Mouse (Mus musculus) E14TG2a.4 (cell line): ENCODE measurements around the gene Hspg2.

Experiments used
- CTCF ChIP-seq: conservative IDR thresholded peaks from 2 replicates; pipeline ENCODE4 v1.5.1; 2014; ENCODE audit warnings: low read length
- NANOG ChIP-seq: IDR thresholded peaks from 2 replicates; pipeline ENCODE4 v1.6.1; 2014; ENCODE audit warnings: borderline replicate concordance, low read length, mixed read lengths

GRCm38 (mm10) chr4:137520346-137520745 is 51.8 kb downstream of the Hspg2 start:
- TF ChIP-seq CTCF (no peak), NANOG (no peak)
